Mouse (Mus musculus) forebrain, embryonic 16.5 days (tissue): ENCODE results near the gene Boc. TPM values are rescaled to one million over a fixed set of nuclear protein-coding genes. Genes with fewer than 3 reads are reported as not detected.
A peak's percentile ranks its signal among the peaks of the same experiment; 100 is the strongest.

Experiments used
- ATAC-seq: fragments of 200-750 bp; cut with Nextera tagmentation; 2 replicates; pipeline ENCODE4 v1.8.0; 2017; ENCODE audit warnings: mild to moderate bottlenecking, moderate library complexity
- H3K27ac ChIP-seq: fragments of 300-500 bp; sonication (generic); 2 replicates; pipeline ENCODE4 v1.5.1; 2014; ENCODE audit warnings: low read length, control low read depth
- H3K27me3 ChIP-seq: fragments of 300-500 bp; sonication (generic); replicated peaks from 2 replicates; pipeline ENCODE4 v1.6.1; 2014; ENCODE audit warnings: low read length; ENCODE audit not compliant: control insufficient read depth, insufficient read depth
- H3K36me3 ChIP-seq: fragments of 300-500 bp; sonication (generic); 2 replicates; pipeline ENCODE4 v1.6.1; 2014; ENCODE audit not compliant: control insufficient read depth, insufficient read depth
- H3K4me1 ChIP-seq: fragments of 300-500 bp; sonication (generic); replicated peaks from 2 replicates; pipeline ENCODE4 v1.6.1; 2014; ENCODE audit warnings: low read length; ENCODE audit not compliant: control insufficient read depth, insufficient read depth
- H3K4me2 ChIP-seq: fragments of 300-500 bp; sonication (generic); 2 replicates; pipeline ENCODE4 v1.6.1; 2014; ENCODE audit warnings: mild to moderate bottlenecking, low read length, control low read depth
- H3K4me3 ChIP-seq: fragments of 300-500 bp; sonication (generic); replicated peaks from 2 replicates; pipeline ENCODE4 v1.5.1; 2014; ENCODE audit warnings: mild to moderate bottlenecking, low read length, control low read depth
- H3K9ac ChIP-seq: fragments of 300-500 bp; sonication (generic); replicated peaks from 2 replicates; pipeline ENCODE4 v1.6.1; 2014; ENCODE audit warnings: low read depth, low read length, control low read depth
- H3K9me3 ChIP-seq: fragments of 300-500 bp; sonication (generic); 2 replicates; pipeline ENCODE4 v1.6.1; 2016; ENCODE audit warnings: low read length; ENCODE audit not compliant: control insufficient read depth
- whole genome bisulfite sequencing: fragments of 180-500 bp; shearing (Covaris S2); extraction: QIAGEN DNeasy Blood & Tissue Kit; methylation state at CpG from one replicate; pipeline ENCODE4 v1.1.7; 2014; 5-methylcytosine and 5-hydroxymethylcytosine counted together
- polyA plus RNA-seq: library from polyadenylated mRNA; unstranded; fragments of >200 nt; fragmentation: Nextera tagmentation; extraction: Ambion mirVana; gene quantifications from 2 replicates; pipeline ENCODE4 v1.2.1, GENCODE M21; 2015

Boc gene
- polyA plus RNA-seq, 1 experiment from 2014 or later: 15.2 TPM

DNA sequence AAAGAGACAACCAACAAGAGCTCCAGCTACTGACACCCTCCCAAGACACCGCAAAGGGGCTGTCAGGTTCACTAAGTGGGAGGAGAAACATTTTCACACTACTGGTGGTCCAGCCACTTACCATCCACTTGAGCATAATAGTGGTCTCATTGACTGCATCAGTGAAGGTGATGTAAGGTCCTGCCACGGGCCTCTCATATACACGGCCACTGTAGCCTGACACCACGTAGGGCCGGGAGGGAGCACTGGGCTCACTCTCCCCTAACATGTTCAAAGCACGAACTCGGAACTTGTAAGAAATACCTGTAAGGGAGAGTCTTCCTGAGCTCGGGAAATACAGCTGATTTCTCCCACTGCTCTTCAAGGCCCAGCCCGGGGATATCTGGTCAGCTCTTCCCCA is 67.6 kb downstream of the Boc start:
- Histone ChIP-seq H3K4me2 (no peak overlapping the region), H3K36me3 (peaks cover 12% of the 10 kb centered on the region), H3K4me3 (no peak overlapping the region), H3K4me1 (peaks cover 29% of the 10 kb centered on the region), H3K27ac (no peak overlapping the region), H3K27me3 (no peaks in the 10 kb centered on the region), H3K9ac (no peak overlapping the region), H3K9me3 (no peaks in the 10 kb centered on the region)
- ATAC-seq: no peak
- 86% methylated on average over 9 of the region's 9 CpGs for WGBS

DNA sequence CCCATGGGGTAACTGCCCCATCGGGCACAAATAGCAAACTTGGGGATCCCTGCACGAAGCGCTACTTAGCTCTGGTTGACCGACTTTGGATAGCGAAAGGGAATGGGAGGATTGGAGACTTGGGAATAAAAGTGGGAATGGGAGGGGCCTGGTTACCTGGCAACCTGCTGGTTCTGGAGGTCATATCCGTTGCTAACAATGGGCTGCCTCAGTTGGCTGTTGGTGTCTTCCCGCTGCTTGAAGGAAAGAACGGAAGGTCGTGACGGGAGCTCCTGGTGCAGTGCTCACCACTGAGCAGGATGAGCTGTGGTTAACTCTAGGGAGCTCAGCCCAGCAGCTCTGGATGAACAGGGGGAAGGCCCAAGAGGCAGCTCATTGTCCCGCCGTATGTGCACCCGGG is 71.5 kb downstream of the Boc start:
- Histone ChIP-seq H3K36me3 (peaks cover 9% of the 10 kb centered on the region), H3K4me1 (peaks cover 8% of the 10 kb centered on the region), H3K27me3 (no peaks in the 10 kb centered on the region), H3K27ac (no peak overlapping the region), H3K9ac (no peak overlapping the region), H3K4me2 (no peak overlapping the region), H3K9me3 (no peaks in the 10 kb centered on the region), H3K4me3 (no peak overlapping the region)
- WGBS: 62% methylated on average over 13 of the region's 13 CpGs
- ATAC-seq: no peak

DNA sequence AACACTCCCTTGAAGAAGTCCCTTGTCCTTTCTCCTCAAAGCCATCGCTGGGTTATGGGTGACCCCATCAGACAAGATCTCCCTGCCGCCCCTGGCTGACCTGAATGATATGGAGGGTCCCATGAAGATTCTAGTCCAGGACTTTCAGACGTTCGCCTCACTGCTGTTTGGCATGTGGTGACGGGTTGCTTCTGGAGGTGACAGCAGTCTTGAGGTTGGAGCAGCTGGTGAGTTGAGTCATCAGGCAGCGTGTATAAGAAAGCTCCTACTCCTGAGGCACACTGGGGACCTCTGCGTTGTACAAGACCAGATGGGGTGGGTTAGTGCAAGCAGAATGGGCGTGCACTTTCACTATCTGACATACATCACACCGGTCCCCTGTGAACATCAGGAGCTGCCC is 72.1 kb downstream of the Boc start:
- Histone ChIP-seq H3K27ac (no peak overlapping the region), H3K4me2 (no peak overlapping the region), H3K4me1 (peaks cover 12% of the 10 kb centered on the region), H3K9ac (no peak overlapping the region), H3K4me3 (no peak overlapping the region), H3K36me3 (peaks cover 5% of the 10 kb centered on the region), H3K9me3 (no peaks in the 10 kb centered on the region), H3K27me3 (no peaks in the 10 kb centered on the region)
- ATAC-seq: no peak
- 75% methylated on average over 9 of the region's 9 CpGs for WGBS

DNA sequence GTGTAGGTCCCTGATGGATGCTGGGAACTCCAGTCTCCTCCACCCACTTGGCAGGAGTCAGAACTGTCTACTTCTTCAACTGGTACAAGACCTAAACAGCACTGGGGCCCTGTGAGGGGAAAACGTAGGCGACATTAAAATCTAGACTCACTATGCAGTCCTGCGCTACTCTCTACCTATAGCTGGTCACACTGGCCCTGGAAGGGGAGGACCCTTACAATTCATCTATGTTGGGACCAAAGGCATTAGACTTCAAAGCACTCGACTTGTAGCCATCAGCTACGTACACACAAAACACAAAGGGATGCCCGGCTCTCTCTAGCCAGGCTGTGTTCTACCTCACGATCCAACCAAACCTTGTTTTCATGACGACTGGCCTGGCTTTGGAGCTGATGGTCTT is 73.0 kb downstream of the Boc start:
- H3K27ac ChIP-seq: no peak overlapping the region
- H3K4me2 ChIP-seq: no peak overlapping the region
- ATAC-seq: no peak
- H3K4me3 ChIP-seq: no peak overlapping the region
- 55% methylated on average over 8 of the region's 8 CpGs for WGBS
- peaks cover 2% of the 10 kb centered on the region; the same call in 1 of the 2 replicates for H3K36me3 ChIP-seq
- H3K4me1 ChIP-seq: peaks cover 14% of the 10 kb centered on the region
- H3K9me3 ChIP-seq: no peaks in the 10 kb centered on the region
- H3K27me3 ChIP-seq: no peaks in the 10 kb centered on the region
- no peak overlapping the region for H3K9ac ChIP-seq

DNA sequence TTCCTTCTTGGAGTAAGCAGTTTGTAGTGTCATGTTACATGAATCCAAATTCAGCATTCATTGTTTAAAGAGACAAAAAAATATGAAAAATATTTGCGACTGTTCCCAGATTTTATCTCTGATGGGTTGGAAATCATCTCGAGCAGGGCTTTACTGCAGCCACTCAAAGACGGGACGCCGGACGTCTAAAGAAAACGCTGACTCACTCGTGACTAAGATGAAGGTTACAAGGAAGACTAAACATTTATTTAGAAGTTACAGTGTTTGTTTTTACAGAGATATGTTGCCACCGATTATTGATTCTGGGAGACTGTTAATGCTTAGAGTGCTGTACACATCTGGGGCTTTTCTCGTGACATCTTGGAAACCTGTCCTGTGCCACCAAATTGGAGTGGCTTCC is 73.9 kb downstream of the Boc start:
- peaks cover 15% of the 10 kb centered on the region for H3K4me1 ChIP-seq
- H3K4me3 ChIP-seq: no peak overlapping the region
- no peak overlapping the region for H3K4me2 ChIP-seq
- 81% methylated on average over 10 of the region's 10 CpGs for WGBS
- H3K9me3 ChIP-seq: no peaks in the 10 kb centered on the region
- H3K27me3 ChIP-seq: no peaks in the 10 kb centered on the region
- ATAC-seq: no peak
- H3K9ac ChIP-seq: no peak overlapping the region
- no peak overlapping the region for H3K27ac ChIP-seq
- no peaks in the 10 kb centered on the region; the same call in 1 of the 2 replicates for H3K36me3 ChIP-seq

DNA sequence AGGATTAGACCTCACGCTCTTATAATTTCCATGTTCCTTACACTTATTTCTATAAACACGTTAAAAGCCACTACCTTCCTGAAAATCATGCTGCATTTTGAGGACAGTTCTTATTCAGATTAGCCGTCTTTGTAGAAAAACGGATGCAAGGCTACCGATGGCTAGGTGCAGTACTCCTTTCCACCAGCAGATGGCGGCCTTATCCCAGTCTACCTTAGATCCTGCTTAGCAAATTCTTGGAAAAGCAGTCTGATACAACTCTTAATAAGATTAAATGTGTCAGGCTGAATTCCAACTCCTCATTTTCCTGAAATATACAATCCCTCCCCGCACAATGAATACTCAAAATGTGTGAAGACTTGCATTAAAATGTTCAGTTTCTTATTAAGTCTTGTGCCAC is 74.6 kb downstream of the Boc start:
- H3K4me2 ChIP-seq: no peak overlapping the region
- no peaks in the 10 kb centered on the region; the same call in 1 of the 2 replicates for H3K36me3 ChIP-seq
- no peak overlapping the region for H3K9ac ChIP-seq
- H3K4me1 ChIP-seq: peaks cover 15% of the 10 kb centered on the region
- H3K4me3 ChIP-seq: no peak overlapping the region
- H3K9me3 ChIP-seq: no peaks in the 10 kb centered on the region
- no peak overlapping the region for H3K27ac ChIP-seq
- no peaks in the 10 kb centered on the region for H3K27me3 ChIP-seq
- 4% methylated on average over 7 of the region's 7 CpGs for WGBS
- ATAC-seq: peak; percentile 32

DNA sequence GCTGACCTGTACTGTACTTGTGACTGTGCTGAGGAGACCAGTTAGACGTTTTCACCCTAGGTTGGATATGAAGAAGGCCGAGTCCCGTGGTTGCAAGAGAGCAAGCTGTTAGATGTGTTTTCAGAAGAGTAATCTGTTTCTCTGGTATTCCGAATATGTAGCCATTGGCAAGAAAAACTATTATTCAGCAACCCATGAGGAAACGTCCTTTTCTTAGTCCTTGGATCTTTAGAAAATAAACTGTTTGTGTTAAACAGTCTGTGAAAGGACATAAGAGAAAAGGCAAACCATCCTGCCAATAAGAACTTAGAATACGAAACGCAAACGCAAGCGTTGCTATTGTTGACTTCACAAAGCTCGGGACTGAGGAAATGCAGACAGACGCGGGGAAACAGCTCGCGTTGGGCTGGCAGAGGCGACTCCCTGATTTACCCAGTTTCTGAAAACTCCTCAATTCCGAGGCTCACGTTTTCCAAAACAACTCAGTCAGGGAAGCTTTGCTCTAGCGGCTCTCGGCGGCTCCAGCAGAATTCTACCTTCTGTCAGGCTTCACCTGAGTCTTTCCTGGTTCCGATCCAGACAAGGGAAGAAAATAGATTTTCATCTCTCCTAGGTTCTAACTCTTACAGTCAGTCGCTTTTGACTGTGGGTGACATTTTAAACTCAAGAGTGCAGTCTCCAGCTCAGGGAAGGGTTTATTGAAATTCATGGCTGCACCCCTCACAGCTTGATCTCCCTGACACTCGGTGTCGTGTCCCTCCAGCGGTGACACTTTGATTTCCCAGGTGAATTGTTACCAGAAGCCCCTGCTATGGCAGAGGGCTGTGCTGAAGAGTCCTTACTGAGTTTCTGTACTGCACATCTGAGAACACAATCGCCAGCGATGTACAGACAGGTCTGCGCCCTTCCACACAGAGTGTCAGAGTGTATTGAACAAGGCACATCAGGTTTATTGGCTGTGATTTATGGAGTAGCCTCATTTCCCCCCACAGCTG is 76.8 kb downstream of the Boc start:
- H3K4me1 ChIP-seq: peaks cover 15% of the 10 kb centered on the region
- no peaks in the 10 kb centered on the region for H3K27me3 ChIP-seq
- H3K4me2 ChIP-seq: 0 out of 2 replicates have a peak overlapping the region, but pooled peaks have one; percentile 4
- no peaks in the 10 kb centered on the region for H3K36me3 ChIP-seq
- no peaks in the 10 kb centered on the region for H3K9me3 ChIP-seq
- H3K27ac ChIP-seq: no peak overlapping the region
- H3K9ac ChIP-seq: no peak overlapping the region
- H3K4me3 ChIP-seq: no peak overlapping the region
- 33% methylated on average over 28 of the region's 28 CpGs for WGBS
- ATAC-seq: no peak

DNA sequence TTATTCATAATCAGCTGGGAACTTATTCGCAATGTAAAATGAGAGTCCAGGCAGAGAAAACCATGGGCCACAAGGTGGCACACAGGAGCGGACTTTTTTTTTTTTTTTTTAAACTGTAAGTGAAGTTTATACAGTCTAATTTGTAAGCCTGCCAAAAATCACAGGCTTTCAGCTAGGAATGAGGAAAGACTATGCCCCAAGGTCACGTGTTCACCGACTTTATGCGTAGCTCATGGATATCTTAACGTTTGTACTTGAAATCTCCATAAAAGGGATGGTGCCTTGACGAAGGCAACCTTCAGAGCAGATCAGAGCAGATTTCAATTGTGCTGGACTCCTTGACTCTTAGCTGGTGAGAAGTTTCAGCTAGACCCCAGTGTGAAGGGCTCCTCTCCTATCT is 78.1 kb downstream of the Boc start:
- ATAC-seq: no peak
- H3K27ac ChIP-seq: no peak overlapping the region
- 50% methylated on average over 7 of the region's 7 CpGs for WGBS

DNA sequence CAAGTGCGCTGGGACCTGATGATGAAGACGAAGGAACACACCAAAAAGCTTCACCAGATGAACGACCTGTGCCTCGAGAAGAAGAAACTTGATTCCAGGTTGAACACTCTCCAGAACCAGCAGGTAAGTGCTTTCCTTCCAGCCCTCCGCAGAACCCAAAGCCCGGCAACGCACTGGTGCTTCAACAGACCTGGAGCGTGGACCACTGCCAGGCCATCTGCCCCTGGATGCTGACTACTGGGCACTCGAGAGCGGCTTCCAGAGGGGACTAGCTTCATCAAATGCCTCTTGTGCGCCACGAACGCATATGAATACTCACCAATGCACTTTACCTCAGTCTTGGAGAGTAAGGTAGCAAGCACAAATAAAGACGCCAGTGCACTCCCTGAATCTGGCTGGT is 78.8 kb downstream of the Boc start:
- WGBS: 80% methylated on average over 14 of the region's 14 CpGs
- Histone ChIP-seq H3K4me3 (no peak overlapping the region), H3K9me3 (no peaks in the 10 kb centered on the region), H3K4me2 (no peak overlapping the region), H3K36me3 (no peaks in the 10 kb centered on the region), H3K9ac (no peak overlapping the region), H3K27ac (no peak overlapping the region), H3K27me3 (no peaks in the 10 kb centered on the region), H3K4me1 (peaks cover 8% of the 10 kb centered on the region; the same call in 1 of the 2 replicates)
- ATAC-seq: no peak

More for the DNA sequence above, 78.1 kb downstream of the Boc start:
- H3K27me3 ChIP-seq: no peaks in the 10 kb centered on the region
- peaks cover 8% of the 10 kb centered on the region; the same call in 1 of the 2 replicates for H3K4me1 ChIP-seq
- H3K9me3 ChIP-seq: no peaks in the 10 kb centered on the region
- no peak overlapping the region for H3K4me2 ChIP-seq
- H3K4me3 ChIP-seq: no peak overlapping the region
- no peak overlapping the region for H3K9ac ChIP-seq
- no peaks in the 10 kb centered on the region for H3K36me3 ChIP-seq
